Mouse (Mus musculus) E14TG2a.4 (cell line): ENCODE results near the gene 3110082J24Rik.

Source experiments
- CTCF ChIP-seq: conservative IDR thresholded peaks from 2 replicates; pipeline ENCODE4 v1.5.1; 2014; ENCODE audit warnings: low read length
- NANOG ChIP-seq: IDR thresholded peaks from 2 replicates; pipeline ENCODE4 v1.6.1; 2014; ENCODE audit warnings: borderline replicate concordance, low read length, mixed read lengths
- POU5F1 ChIP-seq: IDR thresholded peaks from 2 replicates; pipeline ENCODE4 v1.6.1; 2014; ENCODE audit warnings: low read length, borderline replicate concordance

DNA sequence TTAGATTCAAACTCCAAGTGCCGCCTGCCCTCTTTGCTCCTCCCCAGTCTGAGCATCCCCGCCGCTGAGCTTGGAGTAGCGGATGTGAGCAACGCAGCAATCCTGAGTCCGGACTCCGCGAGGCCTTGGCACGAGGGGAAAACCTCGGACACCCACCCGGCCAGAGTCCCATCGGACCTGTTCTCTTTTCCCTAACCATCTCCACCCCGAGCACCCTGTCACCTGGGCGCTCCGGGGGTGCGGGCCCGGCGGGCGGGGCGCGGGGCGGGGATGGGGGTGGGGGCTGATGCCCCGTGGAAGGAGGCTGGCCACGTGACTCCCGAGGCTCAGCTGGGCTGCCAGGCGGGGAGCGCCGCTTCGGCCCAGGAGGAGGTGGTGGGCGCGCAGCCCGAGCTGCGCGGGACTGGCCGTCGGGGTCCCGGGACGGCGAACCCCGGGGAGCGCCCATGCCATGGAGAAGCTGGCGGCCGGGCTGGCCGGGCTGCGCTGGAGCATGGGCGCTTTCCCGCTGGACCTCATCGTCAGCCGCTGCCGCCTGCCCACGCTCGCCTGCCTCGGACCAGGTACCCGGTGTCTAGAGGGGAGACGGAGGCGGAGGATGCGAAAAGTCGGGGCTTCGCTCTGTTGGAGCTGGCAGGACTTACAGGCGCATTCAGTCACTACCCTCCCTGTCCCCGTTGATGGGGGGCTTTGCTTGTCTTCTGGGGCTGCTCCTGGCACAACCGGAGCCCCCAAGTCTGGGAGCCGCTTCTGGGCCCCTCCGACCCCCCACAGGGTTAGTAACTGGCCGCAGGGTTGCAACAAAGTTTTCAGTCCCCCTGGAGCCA, 832 bp downstream of the 3110082J24Rik start, which contains the start of gene Garem2:
- TF ChIP-seq CTCF (no peak), NANOG (no peak), POU5F1 (no peak)
